Mouse (Mus musculus): ENCODE measurements around the gene Sec63.

GRCm38 (mm10) chr10:42856574-42856973 lies 95.3 kb downstream of the Sec63 start:
- TF ChIP-seq POLR2A (IDR thresholded peaks at IDR 0.05; ENCODE audit: low read depth, low read length) (no peak), CTCF (conservative IDR thresholded peaks at IDR 0.05; ENCODE audit: insufficient read depth, insufficient read length, low read depth, low read length) (no peak)

Data from kidney, adult 2 months (tissue).